Comparison of ENCODE assay signal across 26 mouse cellular contexts in genomic region chr16:8074729-8075128, GRCm38 (mm10).
DNase-seq lines count a peak whose midpoint lies in the region; ATAC-seq and TF ChIP-seq lines count a peak whose summit lies in the region.
"Had no signal": no experiment of that assay in that cellular context is flagged by ENCODE, and none has a peak within 500 bp of the region (broad histone marks: within the 10 kb centered on the region; RNA-seq: fewer than 3 reads in every experiment).

No protein-coding gene starts in this region.

- TF ChIP-seq CTCF in brain, embryonic 14.5 days (IDR thresholded peaks at IDR 0.05; ENCODE audit: borderline replicate concordance, extremely low read depth, insufficient read depth, insufficient read length) = no peak

- TF ChIP-seq POLR2A in brain, embryonic 14.5 days (IDR thresholded peaks at IDR 0.05; ENCODE audit: borderline replicate concordance, extremely low read depth, insufficient read depth, insufficient read length, poor library complexity, severe bottlenecking) = no peak

- H3K27ac ChIP-seq in hindbrain, embryonic 13.5 days = peak overlapping the region; percentile 49
- H3K27ac ChIP-seq in hindbrain, embryonic 11.5 days (ENCODE audit: low read depth, low read length) = no peak overlapping the region
- H3K27ac ChIP-seq in midbrain, embryonic 13.5 days = peak overlapping the region; percentile 19; the same call in 1 of the 2 replicates
- no peak overlapping the region for H3K27ac ChIP-seq in midbrain, embryonic 11.5 days (ENCODE audit: low read depth, low read length)
- H3K27ac ChIP-seq in neural tube, embryonic 14.5 days (ENCODE audit: low read depth, low read length) = 0 out of 2 replicates have a peak overlapping the region, but pooled peaks have one; percentile 25
- H3K27ac ChIP-seq in intestine, embryonic 15.5 days = no peak overlapping the region
- H3K27ac ChIP-seq: embryonic facial prominence, embryonic 15.5 days; forebrain, embryonic 15.5 days; heart, adult 2 months; heart, embryonic 13.5 days; kidney, postnatal 0 days; liver, embryonic 13.5 days had no signal

- no peaks in the 10 kb centered on the region for H3K9me3 ChIP-seq in hindbrain, embryonic 13.5 days
- H3K9me3 ChIP-seq in hindbrain, embryonic 11.5 days (ENCODE audit: control insufficient read depth, low read length) = no peaks in the 10 kb centered on the region
- no peaks in the 10 kb centered on the region for H3K9me3 ChIP-seq in midbrain, embryonic 13.5 days
- no peaks in the 10 kb centered on the region for H3K9me3 ChIP-seq in midbrain, embryonic 11.5 days (ENCODE audit: control insufficient read depth, low read length)
- H3K9me3 ChIP-seq in neural tube, embryonic 14.5 days (ENCODE audit: control insufficient read depth, low read length) = no peaks in the 10 kb centered on the region
- no peaks in the 10 kb centered on the region for H3K9me3 ChIP-seq in intestine, embryonic 15.5 days
- H3K9me3 ChIP-seq: embryonic facial prominence, embryonic 15.5 days; forebrain, embryonic 15.5 days; heart, embryonic 13.5 days had no signal

- 47% methylated on average over 4 of the region's 4 CpGs for WGBS in hindbrain, embryonic 13.5 days
- 64% methylated on average over 4 of the region's 4 CpGs for WGBS in hindbrain, embryonic 11.5 days
- WGBS in midbrain, embryonic 13.5 days = 59% methylated on average over 4 of the region's 4 CpGs
- WGBS in midbrain, embryonic 11.5 days = 74% methylated on average over 4 of the region's 4 CpGs
- WGBS in neural tube, embryonic 14.5 days = 35% methylated on average over 4 of the region's 4 CpGs
- WGBS in intestine, embryonic 15.5 days = 64% methylated on average over 4 of the region's 4 CpGs

- no peaks in the 10 kb centered on the region for H3K36me3 ChIP-seq in hindbrain, embryonic 13.5 days
- no peaks in the 10 kb centered on the region for H3K36me3 ChIP-seq in hindbrain, embryonic 11.5 days (ENCODE audit: control insufficient read depth, insufficient read depth, low read length)
- H3K36me3 ChIP-seq in midbrain, embryonic 13.5 days = no peaks in the 10 kb centered on the region
- no peaks in the 10 kb centered on the region for H3K36me3 ChIP-seq in midbrain, embryonic 11.5 days (ENCODE audit: control insufficient read depth, insufficient read depth, low read length)
- no peaks in the 10 kb centered on the region for H3K36me3 ChIP-seq in neural tube, embryonic 14.5 days (ENCODE audit: control insufficient read depth, insufficient read depth, low read length)
- no peaks in the 10 kb centered on the region for H3K36me3 ChIP-seq in intestine, embryonic 15.5 days
- H3K36me3 ChIP-seq: embryonic facial prominence, embryonic 15.5 days; forebrain, embryonic 15.5 days; heart, embryonic 13.5 days; liver, embryonic 13.5 days had no signal

- 0 out of 2 replicates have a peak, but pooled peaks cover 5% of the 10 kb centered on the region for H3K4me1 ChIP-seq in hindbrain, embryonic 13.5 days (replicated peaks)
- no peaks in the 10 kb centered on the region for H3K4me1 ChIP-seq in hindbrain, embryonic 11.5 days (replicated peaks; ENCODE audit: control insufficient read depth, insufficient read depth, low read length)
- H3K4me1 ChIP-seq in midbrain, embryonic 13.5 days (replicated peaks) = no peaks in the 10 kb centered on the region
- no peaks in the 10 kb centered on the region for H3K4me1 ChIP-seq in midbrain, embryonic 11.5 days (ENCODE audit: control insufficient read depth, insufficient read depth, low read length)
- H3K4me1 ChIP-seq in neural tube, embryonic 14.5 days (ENCODE audit: control insufficient read depth, insufficient read depth, low read length) = peaks cover 4% of the 10 kb centered on the region; the same call in 1 of the 2 replicates
- H3K4me1 ChIP-seq in intestine, embryonic 15.5 days (replicated peaks) = no peaks in the 10 kb centered on the region
- H3K4me1 ChIP-seq: embryonic facial prominence, embryonic 15.5 days; forebrain, embryonic 15.5 days; heart, embryonic 13.5 days; liver, embryonic 13.5 days had no signal

- no peak for ATAC-seq in hindbrain, embryonic 13.5 days (ENCODE audit: low FRiP score)
- ATAC-seq in hindbrain, embryonic 11.5 days (ENCODE audit: low FRiP score) = no peak
- ATAC-seq in midbrain, embryonic 13.5 days = no peak
- no peak for ATAC-seq in midbrain, embryonic 11.5 days (ENCODE audit: low FRiP score)
- ATAC-seq in neural tube, embryonic 14.5 days (ENCODE audit: low read depth) = no peak
- ATAC-seq in intestine, embryonic 15.5 days = no peak
- ATAC-seq: CD4-positive, CD25-positive, alpha-beta regulatory T cell, adult 4 months; forebrain, embryonic 15.5 days; inflammation-experienced regulatory T-cells, adult 6 months had no signal

- no peak for DNase-seq in hindbrain, embryonic 11.5 days (ENCODE audit: low spot score)
- DNase-seq in midbrain, embryonic 11.5 days (ENCODE audit: low spot score, missing footprints) = no peak
- peak; percentile 49 for DNase-seq in brain, embryonic 14.5 days (ENCODE audit: low read depth)
- DNase-seq: adrenal gland, postnatal 25 days; cerebellum, adult 11 months; cerebellum, adult 9-11 months; gastrocnemius, postnatal 25 days; heart, adult 2 months; heart, postnatal 14 days; kidney, adult 2 months; liver, embryonic 13.5 days; lung, adult 2 months; lung, postnatal 14 days; retina, postnatal 1 day; thymus, adult 18-20 months; thymus, postnatal 4 days had no signal

- H3K4me3 ChIP-seq in hindbrain, embryonic 13.5 days = no peak overlapping the region
- no peak overlapping the region for H3K4me3 ChIP-seq in hindbrain, embryonic 11.5 days (ENCODE audit: low read depth, low read length)
- H3K4me3 ChIP-seq in midbrain, embryonic 13.5 days (replicated peaks) = no peak overlapping the region
- H3K4me3 ChIP-seq in midbrain, embryonic 11.5 days (ENCODE audit: low read depth, low read length) = no peak overlapping the region
- H3K4me3 ChIP-seq in neural tube, embryonic 14.5 days (ENCODE audit: low read depth, low read length) = no peak overlapping the region
- H3K4me3 ChIP-seq in intestine, embryonic 15.5 days (replicated peaks) = no peak overlapping the region
- H3K4me3 ChIP-seq: embryonic facial prominence, embryonic 15.5 days; forebrain, embryonic 15.5 days; heart, adult 2 months; heart, embryonic 13.5 days; liver, embryonic 13.5 days had no signal

- H3K27me3 ChIP-seq in hindbrain, embryonic 13.5 days = no peaks in the 10 kb centered on the region
- H3K27me3 ChIP-seq in hindbrain, embryonic 11.5 days (ENCODE audit: control insufficient read depth, insufficient read depth, low read length) = no peaks in the 10 kb centered on the region
- no peaks in the 10 kb centered on the region for H3K27me3 ChIP-seq in midbrain, embryonic 13.5 days
- H3K27me3 ChIP-seq in midbrain, embryonic 11.5 days (ENCODE audit: control insufficient read depth, insufficient read depth, low read length) = no peaks in the 10 kb centered on the region
- no peaks in the 10 kb centered on the region for H3K27me3 ChIP-seq in neural tube, embryonic 14.5 days (ENCODE audit: control insufficient read depth, insufficient read depth, low read length)
- H3K27me3 ChIP-seq in intestine, embryonic 15.5 days (replicated peaks) = no peaks in the 10 kb centered on the region
- H3K27me3 ChIP-seq: embryonic facial prominence, embryonic 15.5 days; forebrain, embryonic 15.5 days; heart, embryonic 13.5 days; liver, embryonic 13.5 days had no signal

- H3K4me2 ChIP-seq in hindbrain, embryonic 13.5 days = no peak overlapping the region
- no peak overlapping the region for H3K4me2 ChIP-seq in hindbrain, embryonic 11.5 days (replicated peaks; ENCODE audit: low read depth, low read length)
- H3K4me2 ChIP-seq in midbrain, embryonic 13.5 days (replicated peaks) = no peak overlapping the region
- H3K4me2 ChIP-seq in midbrain, embryonic 11.5 days = no peak overlapping the region
- H3K4me2 ChIP-seq in neural tube, embryonic 14.5 days (ENCODE audit: low read depth, low read length) = no peak overlapping the region
- H3K4me2 ChIP-seq in intestine, embryonic 15.5 days (replicated peaks) = no peak overlapping the region
- H3K4me2 ChIP-seq: embryonic facial prominence, embryonic 15.5 days; forebrain, embryonic 15.5 days; heart, embryonic 13.5 days; liver, embryonic 13.5 days had no signal

- no peak overlapping the region for H3K9ac ChIP-seq in hindbrain, embryonic 13.5 days
- H3K9ac ChIP-seq in hindbrain, embryonic 11.5 days (ENCODE audit: low read depth, low read length) = no peak overlapping the region
- H3K9ac ChIP-seq in midbrain, embryonic 13.5 days (replicated peaks) = no peak overlapping the region
- H3K9ac ChIP-seq in midbrain, embryonic 11.5 days (ENCODE audit: low read length) = no peak overlapping the region
- no peak overlapping the region for H3K9ac ChIP-seq in neural tube, embryonic 14.5 days (replicated peaks; ENCODE audit: low read depth, low read length)
- H3K9ac ChIP-seq in intestine, embryonic 15.5 days = no peak overlapping the region
- H3K9ac ChIP-seq: embryonic facial prominence, embryonic 15.5 days; forebrain, embryonic 15.5 days; heart, embryonic 13.5 days; liver, embryonic 13.5 days had no signal

Comparison
In these comparisons a context has a peak if more than half of its experiments do, and no peak if none do; other contexts are left out.
1. H3K27ac ChIP-seq: peak in hindbrain, embryonic 13.5 days (single experiment), midbrain, embryonic 13.5 days (single experiment) and neural tube, embryonic 14.5 days (single experiment); none in hindbrain, embryonic 11.5 days (single experiment), midbrain, embryonic 11.5 days (single experiment) and intestine, embryonic 15.5 days (single experiment).